Mouse (Mus musculus) spleen, adult 18-20 months (tissue): ENCODE data around the gene Dnah8.

ENCODE experiments used
- DNase-seq, 2 experiments: peaks; one replicate each; pipeline ENCODE4 v3.0.0; 2022; ENCODE audit warnings: mixed read lengths in 2 of 2

Dnah8 gene

GRCm38 (mm10) chr17:30883534-30883933 lies 259.4 kb downstream of the Dnah8 start:
- DNase-seq: no peak

- DNase-seq: no peak
Measured at GRCm38 (mm10) chr17:30892086-30892485, 267.9 kb downstream of the Dnah8 start.

GRCm38 (mm10) chr17:30892730-30893129 lies 268.6 kb downstream of the Dnah8 start:
- no peak for DNase-seq

- DNase-seq: no peak
Measured at GRCm38 (mm10) chr17:30897075-30897474, 272.9 kb downstream of the Dnah8 start.

GRCm38 (mm10) chr17:30901627-30902026 lies 277.5 kb downstream of the Dnah8 start, which contains the start of gene Glp1r:
TSS of gene Glp1r (plus strand) at chr17:30901817.
- DNase-seq: no peak

GRCm38 (mm10) chr17:30904096-30904495 lies 279.9 kb downstream of the Dnah8 start:
- no peak for DNase-seq

GRCm38 (mm10) chr17:30907577-30907976 lies 283.4 kb downstream of the Dnah8 start:
- no peak for DNase-seq

GRCm38 (mm10) chr17:30910866-30911731 lies 286.9 kb downstream of the Dnah8 start:
- no peak for DNase-seq

GRCm38 (mm10) chr17:30911732-30912088 lies 287.6 kb downstream of the Dnah8 start:
- DNase-seq: no peak

GRCm38 (mm10) chr17:30912536-30912935 lies 288.4 kb downstream of the Dnah8 start:
- DNase-seq: no peak

GRCm38 (mm10) chr17:30914264-30914663 lies 290.1 kb downstream of the Dnah8 start:
- no peak for DNase-seq

GRCm38 (mm10) chr17:30923566-30923965 lies 299.4 kb downstream of the Dnah8 start:
- no peak for DNase-seq
